Mouse (Mus musculus): ENCODE measurements around the gene Mtmr14. TPM values are rescaled to one million over a fixed set of nuclear protein-coding genes. Genes with fewer than 3 reads are reported as not detected.

Mtmr14 gene
- polyA plus RNA-seq, 1 experiment, result 82.9 TPM

- H3K4me3 ChIP-seq (ENCODE audit: control insufficient read depth, insufficient read depth, low read length), result no peak overlapping the region
- 90% methylated on average over 2 of the region's 2 CpGs for WGBS
- H3K36me3 ChIP-seq (ENCODE audit: control insufficient read depth, insufficient read depth, low read length), result no peaks in the 10 kb centered on the region
- H3K27ac ChIP-seq (ENCODE audit: control insufficient read depth, insufficient read depth, low read length), result no peak overlapping the region
- DNase-seq, result no peak
- no peaks in the 10 kb centered on the region for H3K4me1 ChIP-seq (replicated peaks; ENCODE audit: control insufficient read depth, insufficient read depth, low read length)
- TF ChIP-seq POLR2A (IDR thresholded peaks at IDR 0.05; ENCODE audit: control insufficient read depth, extremely low read depth, insufficient read depth, low read length, poor library complexity), result no peak
- TF ChIP-seq CTCF (IDR thresholded peaks at IDR 0.05; ENCODE audit: borderline replicate concordance, control insufficient read depth, extremely low read depth, insufficient read depth, low read length, poor library complexity), result no peak
- H3K27me3 ChIP-seq (ENCODE audit: control insufficient read depth, insufficient read depth, low read length), result no peaks in the 10 kb centered on the region
Measured at GRCm38 (mm10) chr6:113296046-113296445, 58.4 kb downstream of the Mtmr14 start.

GRCm38 (mm10) chr6:113296639-113297038, 59.0 kb downstream of the Mtmr14 start:
- no peak for DNase-seq
- Histone ChIP-seq H3K27ac (ENCODE audit: control insufficient read depth, insufficient read depth, low read length) (no peak overlapping the region), H3K27me3 (ENCODE audit: control insufficient read depth, insufficient read depth, low read length) (no peaks in the 10 kb centered on the region), H3K36me3 (ENCODE audit: control insufficient read depth, insufficient read depth, low read length) (no peaks in the 10 kb centered on the region), H3K4me1 (replicated peaks; ENCODE audit: control insufficient read depth, insufficient read depth, low read length) (no peaks in the 10 kb centered on the region), H3K4me3 (ENCODE audit: control insufficient read depth, insufficient read depth, low read length) (no peak overlapping the region)
- WGBS, result 64% methylated on average over 4 of the region's 4 CpGs
- TF ChIP-seq CTCF (IDR thresholded peaks at IDR 0.05; ENCODE audit: borderline replicate concordance, control insufficient read depth, extremely low read depth, insufficient read depth, low read length, poor library complexity) (no peak), POLR2A (IDR thresholded peaks at IDR 0.05; ENCODE audit: control insufficient read depth, extremely low read depth, insufficient read depth, low read length, poor library complexity) (no peak)

GRCm38 (mm10) chr6:113301350-113301749, 63.7 kb downstream of the Mtmr14 start:
- Histone ChIP-seq H3K4me3 (ENCODE audit: control insufficient read depth, insufficient read depth, low read length) (no peak overlapping the region), H3K4me1 (replicated peaks; ENCODE audit: control insufficient read depth, insufficient read depth, low read length) (no peaks in the 10 kb centered on the region), H3K36me3 (ENCODE audit: control insufficient read depth, insufficient read depth, low read length) (no peaks in the 10 kb centered on the region), H3K27ac (ENCODE audit: control insufficient read depth, insufficient read depth, low read length) (no peak overlapping the region), H3K27me3 (ENCODE audit: control insufficient read depth, insufficient read depth, low read length) (no peaks in the 10 kb centered on the region)
- 95% methylated on average over 5 of the region's 5 CpGs for whole genome bisulfite sequencing
- no peak for DNase-seq
- no peak for TF ChIP-seq POLR2A (IDR thresholded peaks at IDR 0.05; ENCODE audit: control insufficient read depth, extremely low read depth, insufficient read depth, low read length, poor library complexity)
- no peak for TF ChIP-seq CTCF (IDR thresholded peaks at IDR 0.05; ENCODE audit: borderline replicate concordance, control insufficient read depth, extremely low read depth, insufficient read depth, low read length, poor library complexity)

GRCm38 (mm10) chr6:113302258-113302657, 64.6 kb downstream of the Mtmr14 start:
- peak; percentile 24 for DNase-seq
- no peaks in the 10 kb centered on the region for H3K4me1 ChIP-seq (replicated peaks; ENCODE audit: control insufficient read depth, insufficient read depth, low read length)
- no peak for TF ChIP-seq CTCF (IDR thresholded peaks at IDR 0.05; ENCODE audit: borderline replicate concordance, control insufficient read depth, extremely low read depth, insufficient read depth, low read length, poor library complexity)
- no peak for TF ChIP-seq POLR2A (IDR thresholded peaks at IDR 0.05; ENCODE audit: control insufficient read depth, extremely low read depth, insufficient read depth, low read length, poor library complexity)
- 4% methylated on average over 3 of the region's 3 CpGs for WGBS
- no peaks in the 10 kb centered on the region for H3K36me3 ChIP-seq (ENCODE audit: control insufficient read depth, insufficient read depth, low read length)
- H3K4me3 ChIP-seq (ENCODE audit: control insufficient read depth, insufficient read depth, low read length), result no peak overlapping the region
- no peaks in the 10 kb centered on the region for H3K27me3 ChIP-seq (ENCODE audit: control insufficient read depth, insufficient read depth, low read length)
- no peak overlapping the region for H3K27ac ChIP-seq (ENCODE audit: control insufficient read depth, insufficient read depth, low read length)

GRCm38 (mm10) chr6:113306322-113306985, 68.8 kb downstream of the Mtmr14 start:
- Histone ChIP-seq H3K27ac (ENCODE audit: control insufficient read depth, insufficient read depth, low read length) (peak overlapping the region; percentile 88), H3K4me3 (ENCODE audit: control insufficient read depth, insufficient read depth, low read length) (peak overlapping the region; percentile 74), H3K4me1 (replicated peaks; ENCODE audit: control insufficient read depth, insufficient read depth, low read length) (peaks cover 8% of the 10 kb centered on the region), H3K36me3 (ENCODE audit: control insufficient read depth, insufficient read depth, low read length) (peaks cover 10% of the 10 kb centered on the region), H3K27me3 (ENCODE audit: control insufficient read depth, insufficient read depth, low read length) (no peaks in the 10 kb centered on the region)
- DNase-seq, result peak; percentile 99
- TF ChIP-seq POLR2A (IDR thresholded peaks at IDR 0.05; ENCODE audit: control insufficient read depth, extremely low read depth, insufficient read depth, low read length, poor library complexity) (peak; percentile 41; the same call in 1 of the 2 replicates), CTCF (IDR thresholded peaks at IDR 0.05; ENCODE audit: borderline replicate concordance, control insufficient read depth, extremely low read depth, insufficient read depth, low read length, poor library complexity) (peak; percentile 66)
- WGBS, result under 1% methylated on average over 49 of the region's 50 CpGs

GRCm38 (mm10) chr6:113306986-113307349, 69.3 kb downstream of the Mtmr14 start, which contains the start of gene Brpf1:
Brpf1 (plus strand) TSS chr6:113307137.
- Histone ChIP-seq H3K36me3 (ENCODE audit: control insufficient read depth, insufficient read depth, low read length) (peaks cover 10% of the 10 kb centered on the region), H3K27ac (ENCODE audit: control insufficient read depth, insufficient read depth, low read length) (peak within 1 kb of the TSS; percentile 88), H3K4me3 (ENCODE audit: control insufficient read depth, insufficient read depth, low read length) (peak within 1 kb of the TSS; percentile 74), H3K27me3 (ENCODE audit: control insufficient read depth, insufficient read depth, low read length) (no peaks in the 10 kb centered on the region), H3K4me1 (replicated peaks; ENCODE audit: control insufficient read depth, insufficient read depth, low read length) (peaks cover 8% of the 10 kb centered on the region)
- under 1% methylated on average over 32 of the region's 32 CpGs for WGBS
- no peak for DNase-seq
- TF ChIP-seq POLR2A (IDR thresholded peaks at IDR 0.05; ENCODE audit: control insufficient read depth, extremely low read depth, insufficient read depth, low read length, poor library complexity) (no peak), CTCF (IDR thresholded peaks at IDR 0.05; ENCODE audit: borderline replicate concordance, control insufficient read depth, extremely low read depth, insufficient read depth, low read length, poor library complexity) (no peak)

All from thymus, adult 2 months (tissue).